ENCODE assay signal across 8 mouse cellular contexts in the genomic region with DNA sequence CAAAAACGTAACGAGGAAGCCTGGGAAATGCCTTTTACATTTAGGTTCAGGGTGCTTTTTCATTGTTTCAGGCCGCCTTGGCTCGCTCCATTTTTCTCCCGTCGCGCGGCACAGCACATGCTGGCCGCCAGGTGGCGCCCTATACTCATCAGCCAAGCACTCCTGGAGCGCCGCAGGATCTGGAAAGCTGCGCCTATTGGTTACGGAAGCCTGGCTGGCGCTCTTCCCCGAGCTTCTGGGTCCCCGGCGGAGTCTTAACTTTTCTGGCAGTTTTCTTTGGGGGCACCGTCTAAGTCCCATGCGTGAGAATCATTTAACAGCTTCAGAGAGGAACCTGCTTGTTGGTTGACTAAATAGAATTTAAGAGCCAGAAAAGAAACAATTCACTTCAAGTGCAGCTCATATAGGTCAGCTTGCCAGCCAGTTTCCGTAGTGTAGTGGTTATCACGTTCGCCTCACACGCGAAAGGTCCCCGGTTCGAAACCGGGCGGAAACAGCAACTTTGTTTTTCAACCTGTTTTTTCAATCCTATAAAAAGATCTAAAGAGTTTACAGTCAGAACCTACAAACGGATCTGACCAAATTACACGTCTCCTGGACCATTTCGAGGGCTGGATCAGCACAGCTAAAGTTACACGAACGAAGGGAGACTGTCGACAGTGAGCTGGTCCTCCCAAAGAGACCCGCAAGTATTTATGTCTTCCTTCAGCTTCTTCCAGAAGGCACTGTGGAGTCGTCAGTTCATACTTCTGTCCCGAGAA. TPM values are rescaled to one million over a fixed set of nuclear protein-coding genes. Genes with fewer than 3 reads are reported as not detected.
A peak's percentile ranks its signal among the peaks of the same experiment; 100 is the strongest.
DNase-seq lines count a peak whose midpoint lies in the region; ATAC-seq and TF ChIP-seq lines count a peak whose summit lies in the region.

No protein-coding gene starts in this region.

- peak; percentile 99 for TF ChIP-seq CTCF in olfactory bulb, adult 2 months (IDR thresholded peaks at IDR 0.05; ENCODE audit: insufficient read depth, low read depth, low read length)

- no peaks in the 10 kb centered on the region for H3K9me3 ChIP-seq in hindbrain, embryonic 10.5 days
- H3K9me3 ChIP-seq in lung, embryonic 15.5 days: no peaks in the 10 kb centered on the region

- H3K36me3 ChIP-seq in hindbrain, embryonic 10.5 days: no peaks in the 10 kb centered on the region
- H3K36me3 ChIP-seq in lung, embryonic 15.5 days: no peaks in the 10 kb centered on the region

- under 1% methylated on average over 38 of the region's 38 CpGs for WGBS in hindbrain, embryonic 10.5 days
- under 1% methylated on average over 38 of the region's 38 CpGs for WGBS in lung, embryonic 15.5 days
- under 1% methylated on average over 38 of the region's 38 CpGs for WGBS in olfactory bulb, adult 2 months

- H3K4me3 ChIP-seq in hindbrain, embryonic 10.5 days: peak overlapping the region; percentile 59
- peak overlapping the region; percentile 49 for H3K4me3 ChIP-seq in lung, embryonic 15.5 days
- peak overlapping the region; percentile 82 for H3K4me3 ChIP-seq in olfactory bulb, adult 2 months (ENCODE audit: insufficient read depth, low read depth, low read length)

- ATAC-seq in frontal cortex, adult (ENCODE audit: low TSS enrichment): peak; percentile 84
- peak; percentile 89 for ATAC-seq in lung, embryonic 15.5 days (ENCODE audit: borderline replicate concordance, extremely low read depth, low FRiP score, low TSS enrichment)

- peak overlapping the region; percentile 41 for H3K9ac ChIP-seq in lung, embryonic 15.5 days

- peak overlapping the region; percentile 62 for H3K4me2 ChIP-seq in lung, embryonic 15.5 days

- peak; percentile 95 for DNase-seq in MN1 (ENCODE audit: low spot score)
- peak; percentile 98 for DNase-seq in cerebellum, adult 9-10 months
- peak; percentile 93 for DNase-seq in hindbrain, embryonic 10.5 days (ENCODE audit: low spot score)
- peak; percentile 99 for DNase-seq in layer of hippocampus, adult 9-10 months (ENCODE audit: low spot score)
- DNase-seq in thymus, adult 18-20 months: peak; percentile 78 to 84

- TF ChIP-seq POLR2A in olfactory bulb, adult 2 months (IDR thresholded peaks at IDR 0.05; ENCODE audit: insufficient read depth, low read depth, low read length): no peak

- H3K27ac ChIP-seq in hindbrain, embryonic 10.5 days: peak overlapping the region; percentile 89
- peak overlapping the region; percentile 65 for H3K27ac ChIP-seq in lung, embryonic 15.5 days
- H3K27ac ChIP-seq in olfactory bulb, adult 2 months (ENCODE audit: insufficient read depth, low read depth, low read length): peak overlapping the region; percentile 94

- 0 out of 2 replicates have a peak, but pooled peaks cover 6% of the 10 kb centered on the region for H3K27me3 ChIP-seq in hindbrain, embryonic 10.5 days (ENCODE audit: insufficient read depth, poor library complexity, severe bottlenecking)
- no peaks in the 10 kb centered on the region for H3K27me3 ChIP-seq in lung, embryonic 15.5 days

- H3K4me1 ChIP-seq in hindbrain, embryonic 10.5 days (replicated peaks): peaks cover 35% of the 10 kb centered on the region
- peaks cover 12% of the 10 kb centered on the region for H3K4me1 ChIP-seq in lung, embryonic 15.5 days
- peaks cover 7% of the 10 kb centered on the region for H3K4me1 ChIP-seq in olfactory bulb, adult 2 months (ENCODE audit: control insufficient read depth, insufficient read depth, low read length)

RNA-seq across cellular contexts. Expression of a gene that starts 2.5 kb away (rescaled TPM):
- polyA plus RNA-seq in hindbrain, embryonic 10.5 days (2016; fragmentation: Nextera tagmentation; extraction: Ambion mirVana): 5.4 and 13.0 TPM in 2 replicates
- polyA plus RNA-seq in lung, embryonic 15.5 days (2015; fragmentation: Nextera tagmentation; extraction: Ambion mirVana): 7.2 and 8.3 TPM in 2 replicates
- polyA plus RNA-seq in olfactory bulb, adult 2 months (2012; ENCODE audit: insufficient read depth, insufficient read length, low replicate concordance, missing spikeins): not detected in 2 replicates

RNA-seq across cellular contexts. Expression of a gene that starts 39.2 kb away (rescaled TPM):
- 295 and 301 TPM in 2 replicates for polyA plus RNA-seq in hindbrain, embryonic 10.5 days (2016; fragmentation: Nextera tagmentation; extraction: Ambion mirVana)
- 256 and 267 TPM in 2 replicates for polyA plus RNA-seq in lung, embryonic 15.5 days (2015; fragmentation: Nextera tagmentation; extraction: Ambion mirVana)
- not detected in 2 replicates for polyA plus RNA-seq in olfactory bulb, adult 2 months (2012; ENCODE audit: insufficient read depth, insufficient read length, low replicate concordance, missing spikeins)

RNA-seq across cellular contexts. Expression of a gene that starts 39.3 kb away (rescaled TPM):
- 1.3 and 1.6 TPM in 2 replicates for polyA plus RNA-seq in hindbrain, embryonic 10.5 days (2016; fragmentation: Nextera tagmentation; extraction: Ambion mirVana)
- polyA plus RNA-seq in lung, embryonic 15.5 days (2015; fragmentation: Nextera tagmentation; extraction: Ambion mirVana): 0.69 and 1.0 TPM in 2 replicates
- polyA plus RNA-seq in olfactory bulb, adult 2 months (2012; ENCODE audit: insufficient read depth, insufficient read length, low replicate concordance, missing spikeins): not detected in 2 replicates

RNA-seq across cellular contexts. Expression of a gene that starts 46.5 kb away (rescaled TPM):
- 4.7 and 7.6 TPM in 2 replicates for polyA plus RNA-seq in hindbrain, embryonic 10.5 days (2016; fragmentation: Nextera tagmentation; extraction: Ambion mirVana)
- polyA plus RNA-seq in lung, embryonic 15.5 days (2015; fragmentation: Nextera tagmentation; extraction: Ambion mirVana): 13.2 and 15.1 TPM in 2 replicates
- not detected in 2 replicates for polyA plus RNA-seq in olfactory bulb, adult 2 months (2012; ENCODE audit: insufficient read depth, insufficient read length, low replicate concordance, missing spikeins)

Comparison
In these comparisons a context has a peak if more than half of its experiments do, and no peak if none do; other contexts are left out.
1. Peak in every context shown above with its lines: DNase-seq, ATAC-seq, H3K4me3 ChIP-seq and H3K27ac ChIP-seq.